Mouse (Mus musculus) embryonic facial prominence, embryonic 14.5 days (tissue): ENCODE data around the gene Stoml1. TPM values are rescaled to one million over a fixed set of nuclear protein-coding genes. Genes with fewer than 3 reads are reported as not detected.
"Not testable (repeated sequence)": the region's sequence is repeated elsewhere in the genome, so short reads cannot be mapped to it uniquely, and the experiment has no call there.

Experiments used
- ATAC-seq: fragments of 200-750 bp; cut with Nextera tagmentation; 2 replicates; pipeline ENCODE4 v1.8.0; 2017; ENCODE audit warnings: low read depth, moderate number of reproducible peaks, moderate TSS enrichment
- DNase-seq: peaks from one replicate; pipeline ENCODE4 v3.0.0-alpha.2; 2015; ENCODE audit warnings: low spot score
- H3K27ac ChIP-seq: fragments of 300-500 bp; sonication (generic); replicated peaks from 2 replicates; pipeline ENCODE4 v1.5.1; 2014; ENCODE audit warnings: low read depth, mild to moderate bottlenecking, low read length, moderate library complexity
- H3K27me3 ChIP-seq: fragments of 300-500 bp; sonication (generic); replicated peaks from 2 replicates; pipeline ENCODE4 v1.6.1; 2014; ENCODE audit warnings: low read length; ENCODE audit not compliant: control insufficient read depth, insufficient read depth
- H3K36me3 ChIP-seq: fragments of 300-500 bp; sonication (generic); 2 replicates; pipeline ENCODE4 v1.6.1; 2014; ENCODE audit warnings: low read length, mixed read lengths; ENCODE audit not compliant: control insufficient read depth, insufficient read depth
- H3K4me1 ChIP-seq: fragments of 300-500 bp; sonication (generic); 2 replicates; pipeline ENCODE4 v1.6.1; 2014; ENCODE audit warnings: antibody characterized with exemption, low read length; ENCODE audit not compliant: control insufficient read depth, insufficient read depth
- H3K4me2 ChIP-seq: fragments of 300-500 bp; sonication (generic); 2 replicates; pipeline ENCODE4 v1.6.1; 2014; ENCODE audit warnings: low read depth, mild to moderate bottlenecking, low read length, moderate library complexity, mixed read lengths
- H3K4me3 ChIP-seq: fragments of 300-500 bp; sonication (generic); 2 replicates; pipeline ENCODE4 v1.5.1; 2014; ENCODE audit warnings: low read depth, mild to moderate bottlenecking, low read length
- H3K9ac ChIP-seq: fragments of 300-500 bp; sonication (generic); 2 replicates; pipeline ENCODE4 v1.6.1; 2014; ENCODE audit warnings: low read depth, mild to moderate bottlenecking, low read length, moderate library complexity, mixed read lengths
- H3K9me3 ChIP-seq: fragments of 300-500 bp; sonication (generic); 2 replicates; pipeline ENCODE4 v1.6.1; 2016; ENCODE audit warnings: low read length; ENCODE audit not compliant: control insufficient read depth
- WGBS: fragments of 180-500 bp; shearing (Covaris S2); extraction: QIAGEN DNeasy Blood & Tissue Kit; methylation state at CpG from one replicate; pipeline ENCODE4 v1.1.7; 2014; 5-methylcytosine and 5-hydroxymethylcytosine counted together
- polyA plus RNA-seq: library from polyadenylated mRNA; unstranded; fragments of >200 nt; fragmentation: Nextera tagmentation; extraction: Ambion mirVana; gene quantifications from 2 replicates; pipeline ENCODE4 v1.2.1, GENCODE M21; 2014

The Stoml1 gene
- polyA plus RNA-seq, 1 experiment from 2014 or later: 25.0 TPM

GRCm38 (mm10) chr9:58265368-58265767 lies 12.4 kb downstream of the Stoml1 start:
- H3K4me3 ChIP-seq: no peak overlapping the region
- H3K36me3 ChIP-seq: peaks cover 22% of the 10 kb centered on the region
- H3K4me2 ChIP-seq: no peak overlapping the region
- DNase-seq (no peak), ATAC-seq (no peak)
- no peaks in the 10 kb centered on the region for H3K9me3 ChIP-seq
- no peak overlapping the region for H3K9ac ChIP-seq
- H3K4me1 ChIP-seq: 0 out of 2 replicates have a peak, but pooled peaks cover 5% of the 10 kb centered on the region
- WGBS: 72% methylated on average over 3 of the region's 3 CpGs
- no peaks in the 10 kb centered on the region for H3K27me3 ChIP-seq
- H3K27ac ChIP-seq: no peak overlapping the region

GRCm38 (mm10) chr9:58266571-58267011 lies 13.6 kb downstream of the Stoml1 start:
- Histone ChIP-seq H3K27me3 (no peaks in the 10 kb centered on the region), H3K4me2 (no peak overlapping the region), H3K9ac (no peak overlapping the region), H3K9me3 (no peaks in the 10 kb centered on the region), H3K4me3 (no peak overlapping the region), H3K27ac (peak overlapping the region; percentile 64), H3K4me1 (0 out of 2 replicates have a peak, but pooled peaks cover 5% of the 10 kb centered on the region), H3K36me3 (peaks cover 14% of the 10 kb centered on the region)
- WGBS: 24% methylated on average over 4 of the region's 4 CpGs
- ATAC-seq (peak; percentile 7; the same call in 1 of the 2 replicates), DNase-seq (peak; percentile 46)

GRCm38 (mm10) chr9:58267046-58267445 lies 14.1 kb downstream of the Stoml1 start:
- H3K27me3 ChIP-seq: no peaks in the 10 kb centered on the region
- H3K4me1 ChIP-seq: 0 out of 2 replicates have a peak, but pooled peaks cover 5% of the 10 kb centered on the region
- DNase-seq (peak; percentile 65), ATAC-seq (peak; percentile 67; the same call in 1 of the 2 replicates)
- no peak overlapping the region for H3K4me3 ChIP-seq
- WGBS: 61% methylated on average over 3 of the region's 3 CpGs
- peaks cover 9% of the 10 kb centered on the region for H3K36me3 ChIP-seq
- no peaks in the 10 kb centered on the region for H3K9me3 ChIP-seq
- no peak overlapping the region for H3K4me2 ChIP-seq
- no peak overlapping the region for H3K9ac ChIP-seq
- H3K27ac ChIP-seq: peak overlapping the region; percentile 64

GRCm38 (mm10) chr9:58268384-58269313 lies 15.7 kb downstream of the Stoml1 start:
- H3K9me3 ChIP-seq: no peaks in the 10 kb centered on the region
- ATAC-seq (no peak), DNase-seq (peak; percentile 76)
- no peak overlapping the region for H3K9ac ChIP-seq
- no peaks in the 10 kb centered on the region for H3K27me3 ChIP-seq
- no peak overlapping the region for H3K4me2 ChIP-seq
- 54% methylated on average over 11 of the region's 12 CpGs for WGBS
- H3K36me3 ChIP-seq: no peaks in the 10 kb centered on the region
- H3K27ac ChIP-seq: no peak overlapping the region
- no peak overlapping the region for H3K4me3 ChIP-seq
- H3K4me1 ChIP-seq: 0 out of 2 replicates have a peak, but pooled peaks cover 5% of the 10 kb centered on the region

DNA sequence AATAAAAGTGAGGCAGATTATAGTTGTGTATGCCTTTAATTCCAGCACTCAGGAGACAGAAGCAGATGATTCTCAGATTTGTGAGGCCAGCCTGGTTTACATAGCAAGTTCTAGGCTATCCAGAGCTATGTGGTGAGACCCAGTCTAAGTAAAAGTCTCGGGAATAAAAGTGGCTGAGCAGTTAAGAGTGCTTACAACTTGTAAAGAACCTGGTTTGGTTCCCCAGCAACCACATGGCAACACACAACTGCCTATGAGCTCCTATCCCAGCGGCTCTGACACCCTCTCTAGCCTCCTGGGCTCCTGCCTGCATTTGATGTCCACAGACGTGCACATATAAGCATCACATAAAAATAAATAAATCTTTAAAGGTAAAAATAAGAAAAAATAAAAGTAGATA lies 17.1 kb downstream of the Stoml1 start:
- WGBS: 61% methylated on average over 3 of the region's 3 CpGs
- DNase-seq (no peak), ATAC-seq (no peak)
- no peak overlapping the region for H3K9ac ChIP-seq
- no peaks in the 10 kb centered on the region for H3K9me3 ChIP-seq
- no peaks in the 10 kb centered on the region for H3K36me3 ChIP-seq
- peaks cover 12% of the 10 kb centered on the region for H3K4me1 ChIP-seq
- H3K4me2 ChIP-seq: no peak overlapping the region
- no peaks in the 10 kb centered on the region for H3K27me3 ChIP-seq
- no peak overlapping the region for H3K27ac ChIP-seq
- no peak overlapping the region for H3K4me3 ChIP-seq

- Histone ChIP-seq H3K36me3 (no peaks in the 10 kb centered on the region), H3K9me3 (no peaks in the 10 kb centered on the region), H3K4me3 (no peak overlapping the region), H3K4me1 (peaks cover 18% of the 10 kb centered on the region), H3K4me2 (no peak overlapping the region), H3K9ac (no peak overlapping the region), H3K27me3 (no peaks in the 10 kb centered on the region), H3K27ac (no peak overlapping the region)
- ATAC-seq (no peak), DNase-seq (no peak)
- 75% methylated on average over 3 of the region's 3 CpGs for WGBS
Measured at GRCm38 (mm10) chr9:58271109-58271508, 18.1 kb downstream of the Stoml1 start.

DNA sequence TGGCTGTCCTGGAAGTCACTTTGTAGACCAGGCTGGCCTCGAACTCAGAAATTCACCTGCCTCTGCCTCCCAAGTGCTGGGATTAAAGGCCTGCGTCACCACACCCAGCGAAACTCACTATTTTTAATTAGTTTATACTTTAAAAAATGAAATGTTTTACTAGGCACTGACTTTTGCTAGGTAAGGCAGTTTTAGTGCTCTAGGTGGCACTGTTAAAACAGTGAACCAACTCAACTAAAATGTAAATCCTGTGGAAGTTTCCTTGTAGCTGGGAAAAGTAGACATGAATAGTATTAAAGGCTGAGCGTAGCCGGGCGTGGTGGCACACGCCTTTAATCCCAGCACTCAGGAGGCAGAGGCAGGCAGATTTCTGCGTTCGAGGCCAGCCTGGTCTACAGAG lies 18.6 kb downstream of the Stoml1 start:
- ATAC-seq, H3K27me3 ChIP-seq, H3K4me3 ChIP-seq, H3K36me3 ChIP-seq, DNase-seq, H3K9me3 ChIP-seq, H3K27ac ChIP-seq, H3K4me2 ChIP-seq, H3K9ac ChIP-seq: not testable (repeated sequence)
- H3K4me1 ChIP-seq: peaks cover 16% of the 10 kb centered on the region
- WGBS: 87% methylated on average over 9 of the region's 9 CpGs

DNA sequence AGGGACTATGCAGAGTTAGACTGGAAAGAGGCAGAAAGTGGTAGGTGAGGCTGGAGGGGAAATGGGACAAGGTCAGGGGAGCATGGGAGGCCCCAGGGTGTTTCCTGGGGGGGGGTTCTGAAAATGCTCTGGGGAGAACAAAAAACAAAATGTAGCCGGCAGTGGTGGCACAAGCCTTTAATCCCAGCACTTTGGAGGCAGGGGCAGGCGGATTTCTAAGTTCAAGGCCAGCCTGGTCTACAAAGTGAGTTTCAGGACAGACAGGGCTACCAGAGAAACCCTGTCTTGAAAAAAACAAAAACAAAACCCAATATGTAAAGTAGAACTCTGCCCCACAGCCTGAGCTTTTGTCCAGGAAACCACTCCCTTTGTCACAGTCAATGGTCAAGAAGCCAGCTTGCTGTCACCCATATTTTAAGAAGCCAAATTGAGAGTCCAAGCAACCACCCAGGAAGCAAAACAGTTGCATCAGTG lies 19.1 kb downstream of the Stoml1 start:
- H3K36me3 ChIP-seq: no peaks in the 10 kb centered on the region
- no peaks in the 10 kb centered on the region for H3K27me3 ChIP-seq
- H3K4me1 ChIP-seq: peaks cover 16% of the 10 kb centered on the region
- no peak overlapping the region for H3K9ac ChIP-seq
- WGBS: 73% methylated on average over 2 of the region's 2 CpGs
- no peak overlapping the region for H3K4me2 ChIP-seq
- H3K9me3 ChIP-seq: no peaks in the 10 kb centered on the region
- no peak for ATAC-seq
- no peak overlapping the region for H3K4me3 ChIP-seq
- no peak for DNase-seq
- no peak overlapping the region for H3K27ac ChIP-seq
